Mouse (Mus musculus): Measurements from ENCODE around the gene Osbpl9. TPM values are rescaled to one million over a fixed set of nuclear protein-coding genes. Genes with fewer than 3 reads are reported as not detected.

The Osbpl9 gene
- polyA plus RNA-seq, 1 experiment from 2014 or later, result 48.3 TPM

- Histone ChIP-seq H3K36me3 (no peaks in the 10 kb centered on the region), H3K4me3 (0 out of 2 replicates have a peak overlapping the region, but pooled peaks have one; percentile 61), H3K27me3 (replicated peaks) (no peaks in the 10 kb centered on the region), H3K9me3 (replicated peaks) (no peaks in the 10 kb centered on the region), H3K4me1 (replicated peaks) (peaks cover 23% of the 10 kb centered on the region), H3K9ac (no peak overlapping the region), H3K4me2 (peak overlapping the region; percentile 70), H3K27ac (ENCODE audit: poor library complexity, severe bottlenecking) (no peak overlapping the region)
- WGBS, result 37% methylated on average over 6 of the region's 6 CpGs
- no peak for ATAC-seq (ENCODE audit: insufficient number of reproducible peaks, low FRiP score)
These were observed 85.1 kb downstream of the Osbpl9 start for GRCm38 (mm10) chr4:109116938-109117337.

- Histone ChIP-seq H3K27me3 (replicated peaks) (no peaks in the 10 kb centered on the region), H3K36me3 (no peaks in the 10 kb centered on the region), H3K9ac (0 out of 2 replicates have a peak overlapping the region, but pooled peaks have one; percentile 38), H3K4me2 (peak overlapping the region; percentile 11; the same call in 1 of the 2 replicates), H3K4me3 (no peak overlapping the region), H3K4me1 (replicated peaks) (peaks cover 23% of the 10 kb centered on the region), H3K27ac (ENCODE audit: poor library complexity, severe bottlenecking) (no peak overlapping the region), H3K9me3 (replicated peaks) (no peaks in the 10 kb centered on the region)
- 68% methylated on average over 3 of the region's 3 CpGs for WGBS
- no peak for ATAC-seq (ENCODE audit: insufficient number of reproducible peaks, low FRiP score)
These were observed 85.6 kb downstream of the Osbpl9 start for GRCm38 (mm10) chr4:109116494-109116893.

- H3K27ac ChIP-seq (ENCODE audit: poor library complexity, severe bottlenecking), result no peak overlapping the region
These were observed 86.3 kb downstream of the Osbpl9 start for GRCm38 (mm10) chr4:109115742-109116141.

GRCm38 (mm10) chr4:109114308-109114707 lies 87.8 kb downstream of the Osbpl9 start:
- H3K4me2 ChIP-seq, result no peak overlapping the region
- ATAC-seq (ENCODE audit: insufficient number of reproducible peaks, low FRiP score), result no peak
- peaks cover 26% of the 10 kb centered on the region for H3K4me1 ChIP-seq (replicated peaks)
- H3K9me3 ChIP-seq (replicated peaks), result no peaks in the 10 kb centered on the region
- H3K36me3 ChIP-seq, result no peaks in the 10 kb centered on the region
- H3K27ac ChIP-seq (ENCODE audit: poor library complexity, severe bottlenecking), result no peak overlapping the region
- H3K27me3 ChIP-seq (replicated peaks), result no peaks in the 10 kb centered on the region
- WGBS, result 87% methylated on average over 1 of the region's 1 CpGs
- no peak overlapping the region for H3K9ac ChIP-seq
- H3K4me3 ChIP-seq, result no peak overlapping the region

More at GRCm38 (mm10) chr4:109115742-109116141, 86.3 kb downstream of the Osbpl9 start:
- no peak for ATAC-seq (ENCODE audit: insufficient number of reproducible peaks, low FRiP score)
- Histone ChIP-seq H3K9ac (no peak overlapping the region), H3K4me2 (no peak overlapping the region), H3K27me3 (replicated peaks) (no peaks in the 10 kb centered on the region), H3K9me3 (replicated peaks) (no peaks in the 10 kb centered on the region), H3K4me1 (replicated peaks) (peaks cover 26% of the 10 kb centered on the region), H3K36me3 (no peaks in the 10 kb centered on the region), H3K4me3 (no peak overlapping the region)
- 43% methylated on average over 1 of the region's 1 CpGs for WGBS

- H3K4me3 ChIP-seq, result no peak overlapping the region
- no peak overlapping the region for H3K9ac ChIP-seq
- peaks cover 26% of the 10 kb centered on the region for H3K4me1 ChIP-seq (replicated peaks)
- WGBS, result 67% methylated on average over 7 of the region's 7 CpGs
- no peaks in the 10 kb centered on the region for H3K27me3 ChIP-seq (replicated peaks)
- no peak for ATAC-seq (ENCODE audit: insufficient number of reproducible peaks, low FRiP score)
- H3K27ac ChIP-seq (ENCODE audit: poor library complexity, severe bottlenecking), result no peak overlapping the region
- no peaks in the 10 kb centered on the region for H3K36me3 ChIP-seq
- H3K9me3 ChIP-seq (replicated peaks), result no peaks in the 10 kb centered on the region
- no peak overlapping the region for H3K4me2 ChIP-seq
These were observed 89.1 kb downstream of the Osbpl9 start for GRCm38 (mm10) chr4:109112915-109113505.

GRCm38 (mm10) chr4:109110978-109111377 lies 91.1 kb downstream of the Osbpl9 start:
- no peak for ATAC-seq (ENCODE audit: insufficient number of reproducible peaks, low FRiP score)
- Histone ChIP-seq H3K4me3 (no peak overlapping the region), H3K4me2 (no peak overlapping the region), H3K27me3 (replicated peaks) (no peaks in the 10 kb centered on the region), H3K36me3 (no peaks in the 10 kb centered on the region), H3K9me3 (replicated peaks) (no peaks in the 10 kb centered on the region), H3K27ac (ENCODE audit: poor library complexity, severe bottlenecking) (no peak overlapping the region), H3K9ac (no peak overlapping the region), H3K4me1 (replicated peaks) (peaks cover 23% of the 10 kb centered on the region)
- 83% methylated on average over 2 of the region's 2 CpGs for WGBS

- Histone ChIP-seq H3K27me3 (replicated peaks) (no peaks in the 10 kb centered on the region), H3K4me2 (no peak overlapping the region), H3K9ac (no peak overlapping the region), H3K27ac (ENCODE audit: poor library complexity, severe bottlenecking) (no peak overlapping the region), H3K36me3 (no peaks in the 10 kb centered on the region), H3K9me3 (replicated peaks) (no peaks in the 10 kb centered on the region), H3K4me1 (replicated peaks) (peaks cover 18% of the 10 kb centered on the region), H3K4me3 (no peak overlapping the region)
- no peak for ATAC-seq (ENCODE audit: insufficient number of reproducible peaks, low FRiP score)
- WGBS, result 86% methylated on average over 10 of the region's 10 CpGs
These were observed 92.4 kb downstream of the Osbpl9 start for GRCm38 (mm10) chr4:109109686-109110085.

- no peaks in the 10 kb centered on the region for H3K36me3 ChIP-seq
- no peak for ATAC-seq (ENCODE audit: insufficient number of reproducible peaks, low FRiP score)
- no peak overlapping the region for H3K4me2 ChIP-seq
- H3K27ac ChIP-seq (ENCODE audit: poor library complexity, severe bottlenecking), result no peak overlapping the region
- WGBS, result 83% methylated on average over 6 of the region's 6 CpGs
- no peak overlapping the region for H3K4me3 ChIP-seq
- no peak overlapping the region for H3K9ac ChIP-seq
- H3K27me3 ChIP-seq (replicated peaks), result no peaks in the 10 kb centered on the region
- H3K9me3 ChIP-seq (replicated peaks), result no peaks in the 10 kb centered on the region
- peaks cover 18% of the 10 kb centered on the region for H3K4me1 ChIP-seq (replicated peaks)
These were observed 93.1 kb downstream of the Osbpl9 start for GRCm38 (mm10) chr4:109109012-109109411.

GRCm38 (mm10) chr4:109106594-109106993 lies 95.5 kb downstream of the Osbpl9 start:
- Histone ChIP-seq H3K4me3 (no peak overlapping the region), H3K4me1 (replicated peaks) (peaks cover 15% of the 10 kb centered on the region; the same call in 1 of the 2 replicates), H3K4me2 (no peak overlapping the region), H3K9ac (no peak overlapping the region), H3K27ac (ENCODE audit: poor library complexity, severe bottlenecking) (no peak overlapping the region), H3K9me3 (replicated peaks) (no peaks in the 10 kb centered on the region), H3K36me3 (peaks cover under 1% of the 10 kb centered on the region; the same call in 1 of the 2 replicates), H3K27me3 (replicated peaks) (no peaks in the 10 kb centered on the region)
- no peak for ATAC-seq (ENCODE audit: insufficient number of reproducible peaks, low FRiP score)

- no peak for ATAC-seq (ENCODE audit: insufficient number of reproducible peaks, low FRiP score)
- Histone ChIP-seq H3K27me3 (replicated peaks) (no peaks in the 10 kb centered on the region), H3K4me2 (no peak overlapping the region), H3K9ac (no peak overlapping the region; the same call in 1 of the 2 replicates), H3K4me1 (replicated peaks) (peaks cover 14% of the 10 kb centered on the region; the same call in 1 of the 2 replicates), H3K27ac (ENCODE audit: poor library complexity, severe bottlenecking) (no peak overlapping the region), H3K4me3 (no peak overlapping the region), H3K36me3 (peaks cover 5% of the 10 kb centered on the region), H3K9me3 (replicated peaks) (no peaks in the 10 kb centered on the region)
- WGBS, result 61% methylated on average over 3 of the region's 3 CpGs
These were observed 96.0 kb downstream of the Osbpl9 start for GRCm38 (mm10) chr4:109106034-109106433.

GRCm38 (mm10) chr4:109105254-109105653 lies 96.8 kb downstream of the Osbpl9 start:
- no peak for ATAC-seq (ENCODE audit: insufficient number of reproducible peaks, low FRiP score)
- no peak overlapping the region for H3K27ac ChIP-seq (ENCODE audit: poor library complexity, severe bottlenecking)
- no peak overlapping the region for H3K4me3 ChIP-seq
- H3K4me1 ChIP-seq (replicated peaks), result peaks cover 13% of the 10 kb centered on the region; the same call in 1 of the 2 replicates
- H3K9ac ChIP-seq, result no peak overlapping the region
- no peaks in the 10 kb centered on the region for H3K9me3 ChIP-seq (replicated peaks)
- no peak overlapping the region for H3K4me2 ChIP-seq
- H3K27me3 ChIP-seq (replicated peaks), result no peaks in the 10 kb centered on the region
- H3K36me3 ChIP-seq, result peaks cover 9% of the 10 kb centered on the region

All from heart, embryonic 12.5 days (tissue).